18 mouse cellular contexts compared by ENCODE assay signal in the genomic region with DNA sequence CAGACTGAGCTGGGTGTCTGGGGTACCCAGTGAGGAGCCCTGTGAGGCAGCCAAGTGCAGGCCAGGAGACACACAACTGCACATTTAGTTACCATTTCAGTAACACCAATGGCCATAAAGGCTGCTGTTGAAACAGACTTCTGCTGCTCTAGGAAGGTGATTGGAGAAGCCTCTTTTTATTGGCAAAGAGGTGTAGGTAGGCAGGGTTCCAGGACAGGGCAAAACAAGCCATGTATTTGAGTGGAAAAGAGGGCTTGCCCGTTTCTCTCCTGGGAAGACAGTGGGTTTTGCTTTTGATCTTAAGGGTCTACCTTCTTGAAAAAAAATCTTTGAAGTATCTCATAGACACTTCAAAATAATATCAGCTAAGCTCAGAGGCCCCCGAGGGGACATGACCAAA. TPM values are rescaled to one million over a fixed set of nuclear protein-coding genes. Genes with fewer than 3 reads are reported as not detected.
"Had no signal": no experiment of that assay in that cellular context is flagged by ENCODE, and none has a peak within 500 bp of the region (broad histone marks: within the 10 kb centered on the region; RNA-seq: fewer than 3 reads in every experiment).

No protein-coding gene starts in this region.

- ATAC-seq: midbrain, embryonic 16.5 days had no signal

- H3K4me1 ChIP-seq: liver, embryonic 13.5 days had no signal

- H3K9me3 ChIP-seq: liver, embryonic 13.5 days; midbrain, embryonic 12.5 days; neural tube, embryonic 13.5 days had no signal

- H3K9ac ChIP-seq: liver, embryonic 13.5 days; midbrain, embryonic 12.5 days; neural tube, embryonic 13.5 days had no signal

- H3K4me2 ChIP-seq: liver, embryonic 13.5 days; midbrain, embryonic 12.5 days; neural tube, embryonic 13.5 days had no signal

- H3K4me3 ChIP-seq: layer of hippocampus, adult 2 months; liver, embryonic 13.5 days; midbrain, embryonic 12.5 days; myocyte; neural tube, embryonic 13.5 days had no signal

- DNase-seq: kidney, postnatal 25 days; layer of hippocampus, adult 9-11 months; liver, embryonic 13.5 days; lung, adult 2 months; lung, postnatal 14 days; lung, postnatal 4 days; retina, postnatal 1 day; thymus, adult 2 months; thymus, postnatal 14 days; thymus, postnatal 4 days had no signal

- H3K27ac ChIP-seq: kidney, postnatal 0 days; layer of hippocampus, adult 2 months; liver, embryonic 13.5 days; midbrain, embryonic 12.5 days; neural tube, embryonic 13.5 days; stomach, postnatal 0 days had no signal

- H3K27me3 ChIP-seq: liver, embryonic 13.5 days; midbrain, embryonic 12.5 days; neural tube, embryonic 13.5 days had no signal

- H3K36me3 ChIP-seq: liver, embryonic 13.5 days had no signal

RNA-seq across cellular contexts. Expression of gene Scrn1, which starts 54.0 kb away (rescaled TPM):
- polyA plus RNA-seq: liver, adult 2 months had no signal
